Mouse (Mus musculus): ENCODE results near the gene Olfr898.

Gene Olfr898

DNA sequence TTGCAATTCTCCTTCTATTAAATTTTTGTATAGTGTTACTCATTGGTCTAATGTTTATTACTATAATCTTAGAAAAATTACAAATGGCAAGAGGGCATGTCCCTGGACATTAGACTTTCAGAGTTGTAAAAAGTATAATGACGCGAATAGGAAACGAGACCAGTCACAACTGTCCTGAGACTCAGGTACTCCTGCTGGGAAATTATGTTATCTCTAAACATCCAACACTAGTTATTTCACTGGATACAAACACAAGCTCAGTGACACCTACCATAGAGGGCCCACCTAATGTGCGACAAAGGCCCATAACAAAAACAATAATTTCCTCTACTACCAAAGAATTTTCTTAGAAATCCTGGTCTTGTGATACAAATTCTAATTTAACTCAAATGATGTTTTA is at the start of gene Olfr898:
Gene Olfr898 (plus strand): TSS at position 301 of the 400 bp plus-strand sequence.
- DNase-seq (ENCODE audit: extremely low read depth, low read depth, low spot score): no peak

DNA sequence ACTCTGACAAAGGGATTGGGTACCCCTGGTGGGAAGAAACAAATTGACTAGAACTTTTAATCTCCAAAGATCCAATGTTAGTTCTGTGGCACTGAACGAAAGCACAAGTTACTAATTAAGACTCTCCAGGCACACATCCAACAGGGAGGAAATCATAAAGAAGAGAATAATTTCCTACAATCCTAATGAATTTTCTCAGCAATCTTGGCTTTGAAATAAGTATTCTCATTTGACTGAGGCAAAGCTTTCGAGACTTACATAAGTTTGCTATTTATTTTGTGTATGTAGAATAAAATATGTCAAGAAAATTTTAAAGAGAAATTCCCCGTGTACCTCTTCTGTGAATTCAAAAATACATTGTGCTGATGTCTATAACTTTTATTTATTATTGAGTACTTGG is 19.5 kb upstream of the Olfr898 start, which contains the start of gene Olfr25:
Gene Olfr25 (plus strand): TSS at position 301 of the 400 bp plus-strand sequence.
- no peak for DNase-seq (ENCODE audit: extremely low read depth, low read depth, low spot score)

DNA sequence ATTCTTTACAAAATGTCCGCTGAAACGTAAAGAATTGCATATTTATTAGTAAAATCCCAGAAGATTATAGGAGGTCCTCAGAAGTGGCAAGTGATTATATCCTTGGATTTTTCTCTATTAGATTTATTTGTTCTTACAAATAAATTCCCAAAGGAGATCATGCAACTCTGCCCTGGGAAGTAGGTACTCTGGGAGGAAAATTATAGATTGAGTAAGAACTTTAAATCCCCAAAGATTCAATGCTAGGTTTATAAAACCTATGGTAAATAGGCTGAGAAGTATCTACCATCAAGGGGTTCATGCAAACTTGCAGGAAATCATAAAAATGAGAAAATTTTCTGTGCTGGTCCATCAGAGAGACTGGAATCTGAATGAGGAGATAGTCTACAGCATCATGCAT is 18.4 kb downstream of the Olfr898 start, which contains the start of gene Olfr250:
Gene Olfr250 (plus strand): TSS at position 301 of the 400 bp plus-strand sequence.
- DNase-seq (ENCODE audit: extremely low read depth, low read depth, low spot score): no peak

DNA sequence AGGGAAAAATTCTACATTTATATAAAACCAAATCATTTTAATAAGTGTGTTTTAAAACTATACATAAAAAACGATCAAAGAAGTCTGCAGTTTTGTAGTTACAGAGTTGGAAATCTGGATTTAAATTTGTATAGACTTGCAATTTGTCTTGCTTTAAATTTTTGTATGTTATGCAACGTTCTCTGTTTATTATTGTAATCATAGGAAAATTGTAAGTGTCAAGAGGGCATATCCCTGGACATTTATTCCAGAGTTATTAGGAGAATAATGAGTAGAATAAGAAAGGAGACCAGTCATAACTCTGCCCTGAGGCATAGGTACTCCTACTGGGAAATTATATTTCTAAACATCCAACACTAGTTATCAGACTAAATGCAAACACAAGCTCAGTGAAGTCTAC is 28.6 kb downstream of the Olfr898 start, which contains the start of gene Olfr251:
Gene Olfr251 (plus strand): TSS at position 301 of the 400 bp plus-strand sequence.
- no peak for DNase-seq (ENCODE audit: extremely low read depth, low read depth, low spot score)

DNA sequence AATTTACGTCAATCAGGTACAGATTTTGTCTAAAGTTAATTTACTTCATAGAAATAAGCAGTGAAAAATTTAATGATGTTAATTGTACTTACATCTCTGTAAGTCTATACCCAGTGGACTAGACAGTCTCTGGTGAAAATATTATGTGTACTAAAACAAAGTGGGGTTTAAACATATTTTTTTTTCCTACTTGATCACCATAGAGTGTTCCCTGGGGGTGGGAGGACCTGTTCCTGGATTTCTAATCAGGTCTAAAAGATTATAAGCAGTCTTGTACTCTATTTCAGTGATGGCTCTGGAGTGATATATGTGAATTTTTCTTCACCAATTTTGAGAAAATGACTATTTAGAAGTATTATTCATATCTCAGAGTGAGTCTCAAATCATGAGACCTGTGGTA is 53.2 kb downstream of the Olfr898 start, which contains the start of gene Olfr147:
Gene Olfr147 (plus strand): TSS at position 301 of the 400 bp plus-strand sequence.
- no peak for DNase-seq (ENCODE audit: extremely low read depth, low read depth, low spot score)

All from fat pad, adult 2 months (tissue).